Mouse (Mus musculus): ENCODE data around the gene Foxn3. TPM values are rescaled to one million over a fixed set of nuclear protein-coding genes. Genes with fewer than 3 reads are reported as not detected.

The Foxn3 gene
- total and polyA plus RNA-seq, 3 experiments: 9.7 to 26.8 (median 11.0) TPM

DNA sequence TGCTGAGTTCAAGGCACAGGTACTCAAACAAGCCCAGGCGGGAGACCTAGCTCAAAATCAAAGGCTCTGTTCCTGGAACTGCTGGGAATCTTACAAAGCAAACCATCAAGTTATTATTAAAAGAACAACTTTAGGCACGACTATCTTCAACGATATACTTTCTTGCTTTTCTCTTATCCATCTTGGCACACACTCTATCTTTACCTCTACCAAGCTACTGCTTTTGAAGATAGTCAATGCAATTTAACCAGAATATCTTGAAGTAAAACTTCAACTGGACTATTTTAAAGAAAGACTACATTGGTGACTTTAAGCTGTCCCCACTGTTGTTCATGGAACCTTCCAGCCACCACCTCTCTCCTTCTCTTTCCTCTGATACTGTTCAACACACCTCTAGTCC lies 185.7 kb downstream of the Foxn3 start:
- Histone ChIP-seq H3K4me2 (ENCODE audit: insufficient read depth, low read depth, poor library complexity, severe bottlenecking) (no peak overlapping the region), H3K4me1 (ENCODE audit: control insufficient read depth in 1 of 2, insufficient read depth in 2 of 2) (peaks cover 30 to 59% of the 10 kb centered on the region in 2 experiments), H3K27me3 (replicated peaks) (no peaks in the 10 kb centered on the region), H3K36me3 (replicated peaks in 1 of 2; ENCODE audit: control insufficient read depth in 1 of 2, insufficient read depth in 1 of 2, low read length in 1 of 2) (peaks cover 14 to 51% of the 10 kb centered on the region in 2 experiments), H3K79me2 (replicated peaks; ENCODE audit: control insufficient read depth, extremely low read depth, insufficient read depth, poor library complexity, severe bottlenecking) (peaks cover 10% of the 10 kb centered on the region; the same call in 1 of the 2 replicates), H3K27ac (ENCODE audit: insufficient read depth, low read depth) (no peak overlapping the region), H3K9ac (ENCODE audit: insufficient read depth, low read depth) (no peak overlapping the region), H3K9me3 (replicated peaks; ENCODE audit: low read length) (peaks cover 8% of the 10 kb centered on the region), H3K4me3 (replicated peaks in 1 of 3; ENCODE audit: low read depth in 2 of 3, low read length in 2 of 3, poor library complexity in 1 of 3) (no peak overlapping the region)
- in situ Hi-C loops (cut with MboI; ENCODE audit: low pct_ligation_motif_present, low pct_unique_long_range_greater_than_20kb, low sequenced_read_pairs) (no loop called here), dilution Hi-C loops (cut with MboI; ENCODE audit: extremely low pct_ligation_motif_present, extremely low pct_unique_long_range_greater_than_20kb, low sequenced_read_pairs) (no loop called here)
- TF ChIP-seq TBP (conservative IDR thresholded peaks at IDR 0.05; ENCODE audit: low read depth, low read length): no peak
- TF ChIP-seq JUN (IDR thresholded peaks at IDR 0.05; ENCODE audit: insufficient read depth, low read depth, low read length): no peak
- TF ChIP-seq NELFE (IDR thresholded peaks at IDR 0.05; ENCODE audit: low read depth, low read length): no peak
- no peak for TF ChIP-seq MEF2A (IDR thresholded peaks at IDR 0.05; ENCODE audit: borderline replicate concordance, low read depth, low read length)
- TF ChIP-seq MAFK (IDR thresholded peaks at IDR 0.05; ENCODE audit: insufficient replicate concordance, low read length): no peak
- no peak for TF ChIP-seq ZC3H11A (IDR thresholded peaks at IDR 0.05; ENCODE audit: low read depth, low read length)
- TF ChIP-seq JUND (conservative IDR thresholded peaks at IDR 0.05; ENCODE audit: low read depth, low read length): no peak
- TF ChIP-seq BHLHE40 (IDR thresholded peaks at IDR 0.05; ENCODE audit: low read depth, low read length): no peak
- no peak for TF ChIP-seq UBTF (IDR thresholded peaks at IDR 0.05; ENCODE audit: low read depth, low read length)
- no peak for TF ChIP-seq ZNF384 (IDR thresholded peaks at IDR 0.05; ENCODE audit: low read depth, low read length)
- TF ChIP-seq POLR2AphosphoS2 (IDR thresholded peaks at IDR 0.05; ENCODE audit: low read depth, low read length): no peak
- no peak for TF ChIP-seq EP300 (IDR thresholded peaks at IDR 0.05; ENCODE audit: low read length)
- no peak for TF ChIP-seq HCFC1 (IDR thresholded peaks at IDR 0.05; ENCODE audit: low read depth, low read length)
- no peak for TF ChIP-seq TCF12 (IDR thresholded peaks at IDR 0.05; ENCODE audit: low read depth, low read length)
- no peak for DNase-seq (ENCODE audit: extremely low read depth)

DNA sequence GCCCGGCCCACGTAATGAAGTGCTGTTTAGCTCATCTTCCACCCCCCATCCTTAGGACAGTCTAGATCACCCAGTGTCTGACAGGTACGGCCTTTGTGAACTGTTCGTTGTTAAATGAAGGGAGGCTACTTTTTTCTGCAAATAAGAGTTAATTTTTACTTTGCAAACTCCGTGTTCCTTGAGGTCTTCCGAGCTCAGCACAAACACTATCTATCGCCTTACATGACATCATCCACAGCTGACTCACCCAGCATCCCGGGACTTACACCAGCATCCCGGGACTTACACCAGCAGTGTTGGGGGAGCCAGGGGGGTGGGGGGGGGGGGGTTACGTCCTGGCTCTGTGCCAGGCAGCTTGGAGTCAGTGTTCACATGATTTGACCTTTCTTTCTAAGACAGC lies 186.3 kb downstream of the Foxn3 start:
- Histone ChIP-seq H3K27me3 (replicated peaks) (no peaks in the 10 kb centered on the region), H3K9me3 (replicated peaks; ENCODE audit: low read length) (peaks cover 8% of the 10 kb centered on the region), H3K79me2 (replicated peaks; ENCODE audit: control insufficient read depth, extremely low read depth, insufficient read depth, poor library complexity, severe bottlenecking) (peaks cover 8% of the 10 kb centered on the region; the same call in 1 of the 2 replicates), H3K27ac (ENCODE audit: insufficient read depth, low read depth) (no peak overlapping the region), H3K9ac (ENCODE audit: insufficient read depth, low read depth) (no peak overlapping the region), H3K4me1 (ENCODE audit: control insufficient read depth in 1 of 2, insufficient read depth in 2 of 2) (peaks cover 30 to 59% of the 10 kb centered on the region in 2 experiments), H3K4me3 (replicated peaks in 1 of 3; ENCODE audit: low read depth in 2 of 3, low read length in 2 of 3, poor library complexity in 1 of 3) (no peak overlapping the region), H3K4me2 (ENCODE audit: insufficient read depth, low read depth, poor library complexity, severe bottlenecking) (no peak overlapping the region), H3K36me3 (replicated peaks in 1 of 2; ENCODE audit: control insufficient read depth in 1 of 2, insufficient read depth in 1 of 2, low read length in 1 of 2) (peaks cover 14 to 51% of the 10 kb centered on the region in 2 experiments)
- TF ChIP-seq POLR2AphosphoS2 (IDR thresholded peaks at IDR 0.05; ENCODE audit: low read depth, low read length): no peak
- no peak for TF ChIP-seq BHLHE40 (IDR thresholded peaks at IDR 0.05; ENCODE audit: low read depth, low read length)
- TF ChIP-seq ETS1 (conservative IDR thresholded peaks at IDR 0.05; ENCODE audit: low read depth, low read length): no peak
- TF ChIP-seq KAT2A (IDR thresholded peaks at IDR 0.05; ENCODE audit: insufficient replicate concordance, low read length): no peak
- TF ChIP-seq JUN (IDR thresholded peaks at IDR 0.05; ENCODE audit: insufficient read depth, low read depth, low read length): no peak
- TF ChIP-seq ZC3H11A (IDR thresholded peaks at IDR 0.05; ENCODE audit: low read depth, low read length): no peak
- TF ChIP-seq ZMIZ1 (IDR thresholded peaks at IDR 0.05; ENCODE audit: low read depth, low read length): no peak
- TF ChIP-seq USF1 (IDR thresholded peaks at IDR 0.05; ENCODE audit: low read depth, low read length): no peak
- TF ChIP-seq POLR2A (IDR thresholded peaks at IDR 0.05; ENCODE audit: low read depth, low read length): no peak
- no peak for TF ChIP-seq UBTF (IDR thresholded peaks at IDR 0.05; ENCODE audit: low read depth, low read length)
- no peak for TF ChIP-seq MEF2A (IDR thresholded peaks at IDR 0.05; ENCODE audit: borderline replicate concordance, low read depth, low read length)
- no peak for TF ChIP-seq SMC3 (IDR thresholded peaks at IDR 0.05; ENCODE audit: low read depth, low read length)
- TF ChIP-seq CTCF (conservative IDR thresholded peaks at IDR 0.05 in 1 of 2, IDR thresholded peaks at IDR 0.05 in 1 of 2; ENCODE audit: low read depth in 2 of 2, low read length in 2 of 2): no peak
- TF ChIP-seq IRF4 (IDR thresholded peaks at IDR 0.05; ENCODE audit: low read depth, low read length): no peak
- TF ChIP-seq TCF12 (IDR thresholded peaks at IDR 0.05; ENCODE audit: low read depth, low read length): no peak
- no peak for TF ChIP-seq E2F4 (IDR thresholded peaks at IDR 0.05; ENCODE audit: insufficient replicate concordance, low read depth, low read length)
- TF ChIP-seq PAX5 (IDR thresholded peaks at IDR 0.05; ENCODE audit: low read length): no peak
- TF ChIP-seq ZKSCAN1 (IDR thresholded peaks at IDR 0.05; ENCODE audit: borderline replicate concordance, low read depth, low read length): no peak
- in situ Hi-C loops (cut with MboI; ENCODE audit: low pct_ligation_motif_present, low pct_unique_long_range_greater_than_20kb, low sequenced_read_pairs) (no loop called here), dilution Hi-C loops (cut with MboI; ENCODE audit: extremely low pct_ligation_motif_present, extremely low pct_unique_long_range_greater_than_20kb, low sequenced_read_pairs) (no loop called here)
- DNase-seq (ENCODE audit: extremely low read depth): no peak

Measured in CH12.LX (cell line).